Mouse (Mus musculus): ENCODE measurements around the gene Fam173a. TPM values are rescaled to one million over a fixed set of nuclear protein-coding genes. Genes with fewer than 3 reads are reported as not detected.

Gene Fam173a
- polyA plus RNA-seq, 1 experiment from 2014 or later: 73.1 TPM

DNA sequence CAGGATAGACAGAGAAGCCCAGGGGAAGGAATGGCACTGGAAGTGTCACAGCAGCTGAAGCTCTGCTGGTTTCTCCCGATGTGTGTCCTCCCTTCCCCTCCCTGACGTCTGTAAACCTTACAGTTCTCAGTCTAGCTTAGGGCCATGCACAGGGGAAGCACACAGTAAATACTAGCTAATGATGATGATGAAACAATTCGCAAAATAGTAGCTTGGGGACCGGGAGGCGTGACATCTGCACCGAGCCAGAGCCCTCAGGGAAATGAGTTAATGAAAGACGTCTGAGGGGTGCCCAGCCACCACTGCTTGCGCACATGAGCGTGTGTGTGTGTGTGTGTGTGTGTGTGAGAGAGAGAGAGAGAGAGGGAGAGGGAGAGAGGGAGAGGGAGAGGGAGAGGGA lies 23.4 kb downstream of the Fam173a start:
- peaks cover 4% of the 10 kb centered on the region for H3K4me1 ChIP-seq
- no peak overlapping the region for H3K4me3 ChIP-seq
- H3K36me3 ChIP-seq: no peaks in the 10 kb centered on the region
- H3K9ac ChIP-seq: no peak overlapping the region
- peaks cover 8% of the 10 kb centered on the region; the same call in 1 of the 2 replicates for H3K27me3 ChIP-seq
- no peak overlapping the region for H3K27ac ChIP-seq
- WGBS: 33% methylated on average over 9 of the region's 9 CpGs
- no peaks in the 10 kb centered on the region for H3K9me3 ChIP-seq
- ATAC-seq (ENCODE audit: low FRiP score, low read depth): no peak
- H3K4me2 ChIP-seq (replicated peaks): no peak overlapping the region

DNA sequence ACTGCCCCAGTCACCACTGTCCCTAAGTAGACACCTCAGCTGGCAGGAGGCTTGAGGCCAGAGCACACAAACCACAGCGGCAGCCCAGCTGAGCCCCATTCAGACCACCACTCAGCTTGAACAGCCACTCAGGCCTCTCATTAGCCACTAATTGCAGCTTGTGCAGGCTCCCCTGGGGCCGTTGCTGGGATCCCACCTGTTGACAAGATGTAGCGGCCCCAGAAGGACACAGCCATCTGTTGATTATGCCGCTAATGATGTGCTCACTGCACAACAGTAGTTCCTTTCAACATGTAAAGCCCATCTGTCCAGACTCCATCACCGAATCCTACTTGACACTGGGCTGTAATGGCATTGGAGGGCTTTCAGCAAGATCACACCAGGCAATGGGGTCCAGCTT lies 26.8 kb downstream of the Fam173a start:
- Histone ChIP-seq H3K27ac (no peak overlapping the region), H3K4me1 (no peaks in the 10 kb centered on the region), H3K4me3 (no peak overlapping the region), H3K27me3 (peaks cover 8% of the 10 kb centered on the region; the same call in 1 of the 2 replicates), H3K9me3 (no peaks in the 10 kb centered on the region), H3K36me3 (no peaks in the 10 kb centered on the region), H3K9ac (no peak overlapping the region), H3K4me2 (replicated peaks) (no peak overlapping the region)
- no peak for ATAC-seq (ENCODE audit: low FRiP score, low read depth)
- WGBS: 23% methylated on average over 5 of the region's 5 CpGs

DNA sequence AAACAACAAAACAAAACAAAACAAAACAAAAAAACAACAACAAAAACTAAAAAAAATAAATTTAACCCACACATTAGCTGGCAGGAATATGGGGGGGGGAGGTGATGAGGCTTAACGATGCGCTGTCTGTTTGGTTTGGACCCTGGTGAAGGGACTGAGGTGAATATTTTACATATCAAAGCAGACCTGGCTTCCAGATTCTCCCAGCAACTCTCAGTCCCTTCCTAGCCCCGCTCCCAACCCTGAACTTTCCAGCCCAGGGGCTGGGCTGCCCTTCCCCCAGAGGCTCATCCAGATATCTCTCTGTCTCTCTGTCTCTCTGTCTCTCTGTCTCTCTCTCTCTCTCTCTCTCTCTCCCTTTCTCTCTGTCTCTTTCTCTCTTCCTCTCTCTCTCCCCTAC lies 30.1 kb downstream of the Fam173a start:
- 39% methylated on average over 3 of the region's 3 CpGs for WGBS
- no peak for ATAC-seq (ENCODE audit: low FRiP score, low read depth)
- Histone ChIP-seq H3K27ac (no peak overlapping the region), H3K4me1 (no peaks in the 10 kb centered on the region), H3K27me3 (peaks cover 5% of the 10 kb centered on the region; the same call in 1 of the 2 replicates), H3K36me3 (no peaks in the 10 kb centered on the region), H3K9ac (no peak overlapping the region), H3K4me3 (no peak overlapping the region), H3K4me2 (replicated peaks) (no peak overlapping the region), H3K9me3 (no peaks in the 10 kb centered on the region)

DNA sequence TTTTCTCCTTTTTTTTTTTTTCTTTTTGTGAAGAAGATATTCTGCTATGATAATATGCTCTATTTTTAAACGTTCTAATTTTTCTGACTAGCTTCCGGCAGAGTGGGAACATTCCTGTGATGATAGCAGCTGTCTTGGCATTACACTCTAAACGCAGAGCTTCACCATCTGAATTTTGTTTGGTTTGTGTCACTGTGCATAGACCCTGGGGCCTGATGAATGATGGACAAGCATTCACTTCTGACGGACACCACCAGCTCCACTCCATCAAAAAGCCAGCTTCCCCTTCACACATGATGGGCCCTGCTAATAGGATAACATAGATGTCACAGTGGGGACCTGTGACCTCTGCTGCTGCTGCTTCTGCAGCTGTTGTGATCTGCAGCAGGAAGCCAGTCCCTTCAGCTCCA lies 31.1 kb downstream of the Fam173a start:
- Histone ChIP-seq H3K4me2 (replicated peaks) (no peak overlapping the region), H3K36me3 (no peaks in the 10 kb centered on the region), H3K4me1 (no peaks in the 10 kb centered on the region), H3K4me3 (no peak overlapping the region), H3K27ac (no peak overlapping the region), H3K27me3 (no peaks in the 10 kb centered on the region), H3K9me3 (no peaks in the 10 kb centered on the region), H3K9ac (no peak overlapping the region)
- WGBS: 69% methylated on average over 4 of the region's 4 CpGs
- no peak for ATAC-seq (ENCODE audit: low FRiP score, low read depth)

DNA sequence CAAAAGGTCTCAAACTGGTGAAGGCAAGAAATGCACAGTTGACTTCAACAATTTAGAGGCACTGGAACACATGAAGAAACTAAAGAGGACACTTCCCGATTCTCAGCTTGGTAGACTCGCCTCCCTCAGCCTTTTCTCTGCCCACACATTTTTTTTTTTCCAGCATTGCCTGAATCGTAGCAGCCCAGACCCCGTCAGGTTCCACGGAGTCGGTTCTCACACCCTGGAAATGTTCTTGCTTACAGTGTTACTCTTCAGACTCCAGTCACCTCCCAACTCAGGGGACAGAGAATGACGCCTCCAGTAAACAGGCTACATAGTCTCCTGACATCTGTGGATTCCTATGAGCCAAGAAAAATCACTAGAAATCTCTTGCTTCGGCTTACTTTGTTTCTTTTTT lies 32.6 kb downstream of the Fam173a start:
- no peak overlapping the region for H3K4me3 ChIP-seq
- no peak for ATAC-seq (ENCODE audit: low FRiP score, low read depth)
- no peaks in the 10 kb centered on the region for H3K27me3 ChIP-seq
- H3K4me2 ChIP-seq (replicated peaks): no peak overlapping the region
- no peaks in the 10 kb centered on the region for H3K36me3 ChIP-seq
- 72% methylated on average over 8 of the region's 8 CpGs for WGBS
- H3K4me1 ChIP-seq: no peaks in the 10 kb centered on the region
- no peaks in the 10 kb centered on the region for H3K9me3 ChIP-seq
- H3K9ac ChIP-seq: no peak overlapping the region
- H3K27ac ChIP-seq: no peak overlapping the region

DNA sequence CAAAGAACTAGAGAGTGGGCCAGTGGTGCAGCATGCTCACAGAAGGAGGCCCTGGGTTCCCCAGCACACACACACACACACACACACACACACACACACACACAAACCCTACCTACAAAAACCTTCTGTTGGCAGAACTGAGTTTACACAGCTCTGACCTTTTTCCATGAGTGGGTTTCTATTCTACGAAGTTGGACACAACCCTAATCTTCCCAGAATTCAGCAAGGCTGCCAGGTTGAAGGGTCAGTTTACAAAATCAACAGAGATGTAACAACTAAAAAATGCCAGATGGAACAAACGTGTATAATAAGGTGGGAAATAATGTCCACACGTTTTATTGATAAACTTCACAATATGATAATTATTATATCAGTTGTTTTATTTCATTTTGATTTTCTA lies 35.0 kb downstream of the Fam173a start:
- no peaks in the 10 kb centered on the region for H3K36me3 ChIP-seq
- 67% methylated on average over 3 of the region's 3 CpGs for WGBS
- no peak for ATAC-seq (ENCODE audit: low FRiP score, low read depth)
- no peak overlapping the region for H3K9ac ChIP-seq
- H3K4me3 ChIP-seq: no peak overlapping the region
- H3K4me2 ChIP-seq (replicated peaks): no peak overlapping the region
- H3K9me3 ChIP-seq: no peaks in the 10 kb centered on the region
- no peaks in the 10 kb centered on the region for H3K27me3 ChIP-seq
- no peak overlapping the region for H3K27ac ChIP-seq
- H3K4me1 ChIP-seq: no peaks in the 10 kb centered on the region

DNA sequence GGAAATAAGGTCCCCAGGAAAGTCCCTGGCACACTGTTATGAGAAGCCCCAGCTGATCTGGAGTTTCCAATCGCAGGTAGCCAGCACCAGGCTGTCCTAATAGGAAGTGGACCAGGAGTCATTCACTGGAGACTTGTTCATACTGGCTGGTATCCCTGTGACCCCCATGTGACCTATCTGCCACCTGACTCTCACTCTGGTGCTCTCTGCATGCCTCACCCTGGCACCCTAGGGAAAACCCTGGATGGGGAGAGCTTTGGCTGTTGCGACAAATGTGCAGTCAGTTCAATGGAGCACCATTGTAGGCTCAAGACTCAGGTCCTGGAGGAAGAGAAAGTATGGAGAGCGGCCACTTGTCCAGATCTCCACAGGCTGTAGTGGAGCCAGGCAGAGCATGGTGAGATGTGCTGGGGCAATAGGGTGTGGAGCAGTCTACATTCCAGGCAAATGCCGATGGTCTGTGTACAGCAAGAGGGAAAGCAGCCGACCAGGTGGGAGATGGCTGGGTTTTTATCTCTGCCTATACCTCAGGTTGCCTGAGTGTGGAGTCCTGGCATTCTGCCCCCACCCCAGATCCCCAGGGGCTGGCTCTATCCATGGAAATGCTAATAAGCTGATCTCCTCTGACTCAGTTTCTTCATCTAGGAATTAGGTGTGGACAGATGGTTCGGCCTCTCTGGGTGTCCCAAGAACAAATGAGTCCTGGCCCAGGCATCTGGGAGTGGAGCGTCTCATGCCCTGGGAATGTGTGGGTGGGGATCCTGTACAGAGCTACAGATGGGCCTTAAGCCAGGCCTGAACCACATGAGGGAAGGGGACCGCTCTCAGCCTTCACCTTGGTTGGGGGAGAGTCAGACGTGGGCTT lies 36.1 kb downstream of the Fam173a start:
- H3K4me3 ChIP-seq: no peak overlapping the region
- H3K9ac ChIP-seq: no peak overlapping the region
- no peaks in the 10 kb centered on the region for H3K27me3 ChIP-seq
- H3K9me3 ChIP-seq: no peaks in the 10 kb centered on the region
- peaks cover 1% of the 10 kb centered on the region; the same call in 1 of the 2 replicates for H3K4me1 ChIP-seq
- no peak overlapping the region for H3K4me2 ChIP-seq (replicated peaks)
- no peak for ATAC-seq (ENCODE audit: low FRiP score, low read depth)
- H3K27ac ChIP-seq: no peak overlapping the region
- WGBS: 79% methylated on average over 9 of the region's 9 CpGs
- no peaks in the 10 kb centered on the region for H3K36me3 ChIP-seq

DNA sequence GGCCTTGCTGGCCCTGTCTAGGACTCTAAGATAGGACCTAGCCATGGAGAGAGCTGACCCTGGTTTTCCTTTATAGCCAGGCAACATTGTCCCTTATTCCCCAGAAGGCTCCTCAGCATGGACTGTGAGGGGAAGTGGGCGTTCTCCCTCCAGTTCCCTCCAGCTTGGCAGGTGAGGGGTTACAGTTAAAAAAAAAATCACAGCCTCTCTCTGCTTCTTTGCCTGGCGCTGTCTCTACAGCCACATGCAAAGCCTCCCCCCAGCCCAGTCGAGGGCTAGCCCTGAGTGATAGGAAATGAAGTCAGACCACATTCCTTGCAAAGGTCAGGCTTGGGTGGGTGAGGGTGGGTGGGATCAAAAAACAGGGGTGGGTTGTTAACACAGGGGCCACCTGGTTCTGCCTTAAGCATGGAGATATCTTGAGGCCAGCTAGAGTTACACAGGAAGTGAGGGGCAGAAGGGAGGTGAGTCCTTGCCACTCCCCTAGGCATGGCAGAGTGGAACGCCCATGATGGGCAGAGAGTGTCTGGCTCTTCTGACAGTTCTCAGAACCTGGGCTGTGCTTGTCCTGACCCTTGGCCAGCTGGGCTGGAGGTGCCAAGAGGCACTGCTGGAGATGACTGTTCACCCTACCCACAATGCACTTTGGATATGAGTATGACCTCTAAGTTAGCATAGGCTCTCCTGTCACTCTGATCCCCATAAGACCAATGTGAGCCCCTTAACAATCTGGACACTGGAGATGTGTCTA lies 36.9 kb downstream of the Fam173a start:
- peaks cover 6% of the 10 kb centered on the region; the same call in 1 of the 2 replicates for H3K4me1 ChIP-seq
- H3K4me3 ChIP-seq: no peak overlapping the region
- no peak overlapping the region for H3K4me2 ChIP-seq (replicated peaks)
- no peak overlapping the region for H3K9ac ChIP-seq
- ATAC-seq (ENCODE audit: low FRiP score, low read depth): no peak
- WGBS: 31% methylated on average over 4 of the region's 4 CpGs
- H3K27me3 ChIP-seq: no peaks in the 10 kb centered on the region
- H3K27ac ChIP-seq: no peak overlapping the region
- no peaks in the 10 kb centered on the region for H3K36me3 ChIP-seq
- no peaks in the 10 kb centered on the region for H3K9me3 ChIP-seq

DNA sequence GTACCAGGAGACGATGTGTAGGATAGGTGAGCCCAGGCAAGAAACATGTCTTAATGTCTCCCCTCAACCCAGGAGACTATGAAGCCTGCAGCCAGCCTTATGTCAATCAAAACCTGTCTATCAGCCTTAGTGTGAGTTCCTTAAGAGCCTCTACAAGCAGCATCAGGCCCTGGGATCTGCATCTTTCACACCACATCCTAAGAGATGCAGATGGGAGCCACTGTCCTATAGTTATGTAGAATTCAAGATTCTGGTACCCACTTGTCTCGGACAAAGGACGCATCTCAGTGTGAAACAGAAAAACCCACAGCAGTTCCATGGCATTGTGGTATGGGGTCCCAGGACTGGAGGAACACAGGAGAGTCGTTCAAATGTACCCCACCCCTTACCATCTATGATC lies 37.6 kb downstream of the Fam173a start:
- H3K27ac ChIP-seq: no peak overlapping the region
- H3K4me3 ChIP-seq: no peak overlapping the region
- no peak for ATAC-seq (ENCODE audit: low FRiP score, low read depth)
- H3K9ac ChIP-seq: no peak overlapping the region
- H3K36me3 ChIP-seq: no peaks in the 10 kb centered on the region
- WGBS: 81% methylated on average over 4 of the region's 4 CpGs
- no peak overlapping the region for H3K4me2 ChIP-seq (replicated peaks)
- peaks cover 6% of the 10 kb centered on the region; the same call in 1 of the 2 replicates for H3K4me1 ChIP-seq
- no peaks in the 10 kb centered on the region for H3K27me3 ChIP-seq
- no peaks in the 10 kb centered on the region for H3K9me3 ChIP-seq

DNA sequence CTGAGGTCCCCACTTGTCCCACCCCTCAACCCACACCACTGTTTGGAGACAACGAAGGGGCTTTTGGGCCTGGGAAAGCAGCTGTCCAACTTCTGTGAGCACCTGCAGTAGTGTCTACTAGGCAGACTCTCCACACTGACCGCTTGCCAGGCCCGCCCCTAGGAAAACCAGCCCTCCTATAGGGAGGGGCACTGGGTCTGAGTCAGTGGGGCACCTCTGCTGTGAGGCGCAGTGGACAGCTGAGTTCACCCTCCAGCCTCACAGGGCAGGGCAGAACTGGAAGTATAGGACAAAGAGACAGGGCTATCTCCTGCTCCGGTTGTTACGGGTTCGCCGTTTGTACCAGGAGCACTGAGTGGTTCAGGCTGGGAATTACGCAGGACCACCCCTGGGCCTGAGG lies 38.5 kb downstream of the Fam173a start, which contains the start of gene Msln:
Gene Msln, minus strand, starts transcription at position 138 of the 400 bp plus-strand sequence.
- Histone ChIP-seq H3K36me3 (no peaks in the 10 kb centered on the region), H3K27ac (no peak within 1 kb of the TSS), H3K4me3 (no peak within 1 kb of the TSS), H3K27me3 (no peaks in the 10 kb centered on the region), H3K4me2 (replicated peaks) (no peak within 1 kb of the TSS), H3K9me3 (no peaks in the 10 kb centered on the region), H3K9ac (no peak within 1 kb of the TSS), H3K4me1 (peaks cover 6% of the 10 kb centered on the region; the same call in 1 of the 2 replicates)
- no peak for ATAC-seq (ENCODE audit: low FRiP score, low read depth)
- WGBS: 89% methylated on average over 9 of the region's 9 CpGs

DNA sequence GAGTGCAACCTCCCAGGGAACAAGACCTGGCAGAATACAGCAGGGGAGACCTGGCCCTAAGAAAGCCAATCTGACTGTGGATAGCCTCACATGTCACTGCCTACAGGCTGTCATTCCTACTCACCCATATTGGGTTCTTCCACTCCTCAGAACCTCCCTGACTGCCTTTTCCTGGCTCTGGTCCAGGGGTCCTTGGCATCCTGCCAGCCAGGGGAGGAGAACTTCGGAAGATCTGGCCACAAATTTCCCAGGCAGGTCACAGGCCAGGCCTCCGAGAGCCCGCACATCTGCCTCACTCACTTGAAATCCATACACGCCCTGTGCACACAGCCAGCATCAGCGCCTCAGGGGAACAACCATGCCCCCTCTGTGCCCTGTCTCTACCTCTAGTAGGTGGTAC lies 41.3 kb downstream of the Fam173a start:
- H3K27me3 ChIP-seq: no peaks in the 10 kb centered on the region
- H3K4me3 ChIP-seq: no peak overlapping the region
- no peak overlapping the region for H3K4me2 ChIP-seq (replicated peaks)
- H3K9me3 ChIP-seq: no peaks in the 10 kb centered on the region
- H3K36me3 ChIP-seq: no peaks in the 10 kb centered on the region
- peaks cover 6% of the 10 kb centered on the region; the same call in 1 of the 2 replicates for H3K4me1 ChIP-seq
- 0 out of 2 replicates have a peak overlapping the region, but pooled peaks have one; percentile 19 for H3K9ac ChIP-seq
- no peak for ATAC-seq (ENCODE audit: low FRiP score, low read depth)
- 48% methylated on average over 5 of the region's 5 CpGs for WGBS
- H3K27ac ChIP-seq: no peak overlapping the region

DNA sequence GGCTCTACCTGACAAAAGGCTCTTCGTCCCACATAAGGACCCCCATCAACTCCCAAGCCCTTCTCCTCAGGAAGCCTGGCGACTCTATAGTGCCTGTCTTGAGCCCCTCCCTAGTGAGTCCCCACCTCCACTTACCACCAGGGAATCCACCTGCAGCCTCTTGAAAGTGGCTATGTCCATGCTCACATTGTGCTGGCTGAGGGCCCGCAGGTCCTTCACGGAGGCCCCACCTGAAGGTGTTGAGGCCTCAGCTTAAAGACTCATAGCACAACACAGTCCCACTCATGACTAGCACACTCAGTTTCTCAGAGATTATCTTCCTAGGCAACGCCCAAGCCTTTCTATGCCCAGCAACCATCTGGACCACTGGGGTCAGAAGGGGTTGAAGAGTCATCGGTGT lies 43.4 kb downstream of the Fam173a start:
- 79% methylated on average over 6 of the region's 6 CpGs for WGBS
- Histone ChIP-seq H3K27ac (no peak overlapping the region), H3K4me1 (peaks cover 6% of the 10 kb centered on the region; the same call in 1 of the 2 replicates), H3K36me3 (no peaks in the 10 kb centered on the region), H3K4me3 (no peak overlapping the region), H3K27me3 (no peaks in the 10 kb centered on the region), H3K9ac (no peak overlapping the region), H3K9me3 (no peaks in the 10 kb centered on the region), H3K4me2 (replicated peaks) (no peak overlapping the region)
- ATAC-seq (ENCODE audit: low FRiP score, low read depth): no peak

Data from limb, embryonic 13.5 days (tissue).